Mouse (Mus musculus) neural tube, embryonic 15.5 days (tissue): ENCODE results near the gene Tnpo2. TPM values are rescaled to one million over a fixed set of nuclear protein-coding genes. Genes with fewer than 3 reads are reported as not detected.
A peak's percentile ranks its signal among the peaks of the same experiment; 100 is the strongest.

Experiments
- ATAC-seq: fragments of 200-750 bp; cut with Nextera tagmentation; 2 replicates; pipeline ENCODE4 v1.8.0; 2017; ENCODE audit warnings: mild to moderate bottlenecking, moderate TSS enrichment, moderate library complexity; ENCODE audit not compliant: low FRiP score
- H3K27ac ChIP-seq: fragments of 300-500 bp; sonication (generic); replicated peaks from 2 replicates; pipeline ENCODE4 v1.5.1; 2015; ENCODE audit warnings: mild to moderate bottlenecking, inconsistent platforms
- H3K27me3 ChIP-seq: fragments of 300-500 bp; sonication (generic); replicated peaks from 2 replicates; pipeline ENCODE4 v1.6.1; 2015; ENCODE audit warnings: inconsistent platforms
- H3K36me3 ChIP-seq: fragments of 300-500 bp; sonication (generic); 2 replicates; pipeline ENCODE4 v1.6.1; 2015; ENCODE audit warnings: inconsistent platforms
- H3K4me1 ChIP-seq: fragments of 300-500 bp; sonication (generic); 2 replicates; pipeline ENCODE4 v1.6.1; 2015; ENCODE audit warnings: inconsistent platforms
- H3K4me2 ChIP-seq: fragments of 300-500 bp; sonication (generic); 2 replicates; pipeline ENCODE4 v1.6.1; 2015; ENCODE audit warnings: inconsistent platforms, mild to moderate bottlenecking, moderate library complexity
- H3K4me3 ChIP-seq: fragments of 300-500 bp; sonication (generic); replicated peaks from 2 replicates; pipeline ENCODE4 v1.5.1; 2015; ENCODE audit warnings: mild to moderate bottlenecking, inconsistent platforms
- H3K9ac ChIP-seq: fragments of 300-500 bp; sonication (generic); replicated peaks from 2 replicates; pipeline ENCODE4 v1.6.1; 2015; ENCODE audit warnings: mild to moderate bottlenecking, inconsistent platforms
- H3K9me3 ChIP-seq: fragments of 300-500 bp; sonication (generic); replicated peaks from 2 replicates; pipeline ENCODE4 v1.6.1; 2016; ENCODE audit warnings: inconsistent platforms
- WGBS: fragments of 180-500 bp; shearing (Covaris S2); methylation state at CpG from one replicate; pipeline ENCODE4 v1.1.7; 2015; ENCODE audit warnings: mixed read lengths; 5-methylcytosine and 5-hydroxymethylcytosine counted together
- polyA plus RNA-seq: library from polyadenylated mRNA; unstranded; fragments of >200 nt; fragmentation: Nextera tagmentation; extraction: Ambion mirVana; gene quantifications from 2 replicates; pipeline ENCODE4 v1.2.1, GENCODE M21; 2015

The Tnpo2 gene
- polyA plus RNA-seq = 54.9 and 55.5 TPM in 2 replicates

GRCm38 (mm10) chr8:85036718-85037365 is at the start of gene Tnpo2:
TSS of gene Tnpo2 (plus strand) at chr8:85036915.
- H3K36me3 ChIP-seq = peaks cover 29% of the 10 kb centered on the region
- ATAC-seq = peak; percentile 92

GRCm38 (mm10) chr8:84987388-84987787 is 49.3 kb upstream of the Tnpo2 start:
- H3K27me3 ChIP-seq = peaks cover 22% of the 10 kb centered on the region; the same call in 1 of the 2 replicates
- WGBS = 85% methylated on average over 5 of the region's 5 CpGs
- no peak for ATAC-seq
- H3K4me3 ChIP-seq = no peak overlapping the region
- no peak overlapping the region for H3K27ac ChIP-seq
- H3K4me2 ChIP-seq = no peak overlapping the region
- H3K9me3 ChIP-seq = no peaks in the 10 kb centered on the region
- peaks cover 49% of the 10 kb centered on the region for H3K4me1 ChIP-seq
- no peak overlapping the region for H3K9ac ChIP-seq
- no peaks in the 10 kb centered on the region for H3K36me3 ChIP-seq

More at GRCm38 (mm10) chr8:85036718-85037365, at the start of gene Tnpo2:
- H3K4me1 ChIP-seq = peaks cover 47% of the 10 kb centered on the region
- peak within 1 kb of the TSS; percentile 98 for H3K27ac ChIP-seq
- peak within 1 kb of the TSS; percentile 77 for H3K4me3 ChIP-seq
- H3K4me2 ChIP-seq = peak within 1 kb of the TSS; percentile 90
- H3K9ac ChIP-seq = peak within 1 kb of the TSS; percentile 84
- WGBS = under 1% methylated on average over 59 of the region's 59 CpGs
- H3K27me3 ChIP-seq = no peaks in the 10 kb centered on the region
- no peaks in the 10 kb centered on the region for H3K9me3 ChIP-seq

- H3K4me3 ChIP-seq = no peak overlapping the region
- no peaks in the 10 kb centered on the region for H3K9me3 ChIP-seq
- peaks cover 49% of the 10 kb centered on the region for H3K4me1 ChIP-seq
- H3K27me3 ChIP-seq = peaks cover 22% of the 10 kb centered on the region; the same call in 1 of the 2 replicates
- WGBS = 63% methylated on average over 2 of the region's 2 CpGs
- H3K9ac ChIP-seq = no peak overlapping the region
- H3K36me3 ChIP-seq = no peaks in the 10 kb centered on the region
- no peak overlapping the region for H3K27ac ChIP-seq
- ATAC-seq = no peak
- H3K4me2 ChIP-seq = no peak overlapping the region
These were observed 48.8 kb upstream of the Tnpo2 start for GRCm38 (mm10) chr8:84987903-84988302.

GRCm38 (mm10) chr8:84989311-84989731 is 47.4 kb upstream of the Tnpo2 start:
- H3K36me3 ChIP-seq = no peaks in the 10 kb centered on the region
- 8% methylated on average over 15 of the region's 15 CpGs for WGBS
- peaks cover 17% of the 10 kb centered on the region; the same call in 1 of the 2 replicates for H3K27me3 ChIP-seq
- H3K4me3 ChIP-seq = peak overlapping the region; percentile 72; the same call in 1 of the 2 replicates
- ATAC-seq = no peak
- H3K27ac ChIP-seq = 0 out of 2 replicates have a peak overlapping the region, but pooled peaks have one; percentile 6
- peak overlapping the region; percentile 93 for H3K4me2 ChIP-seq
- no peak overlapping the region for H3K9ac ChIP-seq
- H3K9me3 ChIP-seq = no peaks in the 10 kb centered on the region
- H3K4me1 ChIP-seq = peaks cover 46% of the 10 kb centered on the region

- under 1% methylated on average over 15 of the region's 15 CpGs for WGBS
- H3K27ac ChIP-seq = peak overlapping the region; percentile 89
- peak overlapping the region; percentile 93 for H3K4me2 ChIP-seq
- ATAC-seq = peak; percentile 48
- peaks cover 4% of the 10 kb centered on the region; the same call in 1 of the 2 replicates for H3K36me3 ChIP-seq
- peak overlapping the region; percentile 59 for H3K9ac ChIP-seq
- H3K4me1 ChIP-seq = peaks cover 41% of the 10 kb centered on the region
- H3K9me3 ChIP-seq = no peaks in the 10 kb centered on the region
- peak overlapping the region; percentile 72 for H3K4me3 ChIP-seq
- peaks cover 20% of the 10 kb centered on the region for H3K27me3 ChIP-seq
These were observed 46.9 kb upstream of the Tnpo2 start for GRCm38 (mm10) chr8:84989810-84990209.

GRCm38 (mm10) chr8:84990349-84990748 is 46.4 kb upstream of the Tnpo2 start, which contains the start of gene Hook2:
TSS of gene Hook2 (plus strand) at chr8:84990603.
- Histone ChIP-seq H3K4me1 (peaks cover 36% of the 10 kb centered on the region), H3K27me3 (peaks cover 24% of the 10 kb centered on the region), H3K27ac (peak within 1 kb of the TSS; percentile 89), H3K4me2 (peak within 1 kb of the TSS; percentile 93), H3K9me3 (no peaks in the 10 kb centered on the region), H3K9ac (peak within 1 kb of the TSS; percentile 80), H3K4me3 (peak within 1 kb of the TSS; percentile 72), H3K36me3 (peaks cover 9% of the 10 kb centered on the region)
- ATAC-seq = peak; percentile 86
- under 1% methylated on average over 28 of the region's 28 CpGs for WGBS

- Histone ChIP-seq H3K9ac (peak overlapping the region; percentile 80), H3K27me3 (peaks cover 24% of the 10 kb centered on the region), H3K4me3 (peak overlapping the region; percentile 72), H3K27ac (peak overlapping the region; percentile 89), H3K4me2 (peak overlapping the region; percentile 93), H3K9me3 (no peaks in the 10 kb centered on the region), H3K4me1 (peaks cover 35% of the 10 kb centered on the region), H3K36me3 (peaks cover 9% of the 10 kb centered on the region)
- WGBS = under 1% methylated on average over 15 of the region's 15 CpGs
- ATAC-seq = peak; percentile 63
These were observed 45.9 kb upstream of the Tnpo2 start for GRCm38 (mm10) chr8:84990836-84991235.

GRCm38 (mm10) chr8:84994375-84994774 is 42.3 kb upstream of the Tnpo2 start:
- WGBS = 91% methylated on average over 9 of the region's 9 CpGs
- Histone ChIP-seq H3K36me3 (peaks cover 9% of the 10 kb centered on the region), H3K4me2 (no peak overlapping the region), H3K27ac (no peak overlapping the region), H3K9me3 (no peaks in the 10 kb centered on the region), H3K4me3 (no peak overlapping the region), H3K9ac (no peak overlapping the region), H3K27me3 (peaks cover 11% of the 10 kb centered on the region), H3K4me1 (peaks cover 27% of the 10 kb centered on the region)
- ATAC-seq = no peak

- Histone ChIP-seq H3K27me3 (peaks cover 11% of the 10 kb centered on the region), H3K4me3 (no peak overlapping the region), H3K9me3 (no peaks in the 10 kb centered on the region), H3K4me2 (peak overlapping the region; percentile 17; the same call in 1 of the 2 replicates), H3K27ac (no peak overlapping the region), H3K9ac (0 out of 2 replicates have a peak overlapping the region, but pooled peaks have one; percentile 14), H3K4me1 (peaks cover 18% of the 10 kb centered on the region), H3K36me3 (peaks cover 9% of the 10 kb centered on the region)
- no peak for ATAC-seq
- 23% methylated on average over 25 of the region's 25 CpGs for WGBS
These were observed 41.0 kb upstream of the Tnpo2 start for GRCm38 (mm10) chr8:84995680-84996079.

- Histone ChIP-seq H3K4me1 (peaks cover 10% of the 10 kb centered on the region), H3K4me2 (no peak overlapping the region), H3K27me3 (peaks cover 11% of the 10 kb centered on the region), H3K27ac (no peak overlapping the region), H3K4me3 (no peak overlapping the region), H3K9ac (no peak overlapping the region), H3K9me3 (no peaks in the 10 kb centered on the region), H3K36me3 (peaks cover 9% of the 10 kb centered on the region)
- no peak for ATAC-seq
- WGBS = 87% methylated on average over 5 of the region's 5 CpGs
These were observed 39.7 kb upstream of the Tnpo2 start for GRCm38 (mm10) chr8:84996978-84997377.

- 3% methylated on average over 19 of the region's 19 CpGs for WGBS
- H3K4me2 ChIP-seq = peak overlapping the region; percentile 35
- H3K9me3 ChIP-seq = no peaks in the 10 kb centered on the region
- ATAC-seq = peak; percentile 62
- peaks cover 11% of the 10 kb centered on the region for H3K27me3 ChIP-seq
- peaks cover 15% of the 10 kb centered on the region for H3K36me3 ChIP-seq
- H3K4me3 ChIP-seq = no peak overlapping the region
- no peak overlapping the region for H3K27ac ChIP-seq
- H3K4me1 ChIP-seq = peaks cover 10% of the 10 kb centered on the region
- H3K9ac ChIP-seq = 0 out of 2 replicates have a peak overlapping the region, but pooled peaks have one; percentile 14
These were observed 38.9 kb upstream of the Tnpo2 start for GRCm38 (mm10) chr8:84997649-84998295.
